Mouse (Mus musculus) kidney, postnatal 0 days (tissue): ENCODE measurements at regions not wholly inside any gene's neighbourhood (a gene's known extent, or its start where the extent isn't known, plus 50 kb on each side); places are given as distances from the start of the nearest gene placed in this dataset.
A peak's percentile ranks its signal among the peaks of the same experiment; 100 is the strongest.

Experiments used
- ATAC-seq: fragments of 200-750 bp; cut with Nextera tagmentation; replicated peaks from 2 replicates; pipeline ENCODE4 v1.8.0; 2017; ENCODE audit warnings: low read depth, moderate number of reproducible peaks, moderate TSS enrichment, moderate library complexity; ENCODE audit not compliant: low FRiP score
- DNase-seq: peaks from one replicate; pipeline ENCODE4 v3.0.0-alpha.2; 2016; ENCODE audit warnings: low spot score
- H3K27ac ChIP-seq: fragments of 300-500 bp; sonication (generic); 2 replicates; pipeline ENCODE4 v1.5.1; 2014; ENCODE audit warnings: mild to moderate bottlenecking
- H3K27me3 ChIP-seq: fragments of 300-500 bp; sonication (generic); 2 replicates; pipeline ENCODE4 v1.6.1; 2014; ENCODE audit warnings: low read length, mixed read lengths; ENCODE audit not compliant: insufficient read depth
- H3K36me3 ChIP-seq: fragments of 300-500 bp; sonication (generic); 2 replicates; pipeline ENCODE4 v1.6.1; 2014; ENCODE audit warnings: low read length, mixed read lengths; ENCODE audit not compliant: insufficient read depth
- H3K4me1 ChIP-seq: fragments of 300-500 bp; sonication (generic); replicated peaks from 2 replicates; pipeline ENCODE4 v1.6.1; 2014; ENCODE audit warnings: antibody characterized with exemption, low read length, mixed read lengths; ENCODE audit not compliant: insufficient read depth
- H3K4me2 ChIP-seq: fragments of 300-500 bp; sonication (generic); 2 replicates; pipeline ENCODE4 v1.6.1; 2014; ENCODE audit warnings: mild to moderate bottlenecking, low read length, moderate library complexity, mixed read lengths
- H3K4me3 ChIP-seq: fragments of 300-500 bp; sonication (generic); replicated peaks from 2 replicates; pipeline ENCODE4 v1.5.1; 2014; ENCODE audit warnings: low read depth, low read length
- H3K9ac ChIP-seq: fragments of 300-500 bp; sonication (generic); 2 replicates; pipeline ENCODE4 v1.6.1; 2014; ENCODE audit warnings: low read depth, low read length
- H3K9me3 ChIP-seq: fragments of 300-500 bp; sonication (generic); replicated peaks from 2 replicates; pipeline ENCODE4 v1.6.1; 2016; ENCODE audit warnings: low read length, inconsistent platforms, mixed read lengths
- CTCF ChIP-seq: IDR thresholded peaks from 2 replicates; pipeline ENCODE4 v1.5.1; 2016; ENCODE audit warnings: antibody characterized with exemption, low read depth, mild to moderate bottlenecking, moderate library complexity
- WGBS: fragments of 180-500 bp; shearing (Covaris S2); extraction: QIAGEN DNeasy Blood & Tissue Kit; methylation state at CpG from one replicate; pipeline ENCODE4 v1.1.7; 2014; 5-methylcytosine and 5-hydroxymethylcytosine counted together

GRCm38 (mm10) chr5:119580798-119581197, 89.7 kb upstream of the Tbx3 start:
- ATAC-seq (no peak), DNase-seq (no peak)
- no peak overlapping the region for H3K4me2 ChIP-seq
- no peaks in the 10 kb centered on the region for H3K4me1 ChIP-seq
- no peak overlapping the region for H3K27ac ChIP-seq
- H3K9ac ChIP-seq: no peak overlapping the region
- H3K9me3 ChIP-seq: no peaks in the 10 kb centered on the region
- no peaks in the 10 kb centered on the region for H3K27me3 ChIP-seq
- TF ChIP-seq CTCF: no peak
- no peaks in the 10 kb centered on the region for H3K36me3 ChIP-seq
- H3K4me3 ChIP-seq: no peak overlapping the region
- WGBS: 86% methylated on average over 2 of the region's 2 CpGs

GRCm38 (mm10) chr5:119584389-119584788, 86.1 kb upstream of the Tbx3 start:
- TF ChIP-seq CTCF: no peak

GRCm38 (mm10) chr5:119584914-119585313, 85.6 kb upstream of the Tbx3 start:
- H3K4me3 ChIP-seq: no peak overlapping the region
- H3K9me3 ChIP-seq: no peaks in the 10 kb centered on the region
- H3K27ac ChIP-seq: no peak overlapping the region
- WGBS: 90% methylated on average over 5 of the region's 5 CpGs
- TF ChIP-seq CTCF: no peak
- H3K9ac ChIP-seq: no peak overlapping the region
- H3K4me1 ChIP-seq: no peaks in the 10 kb centered on the region
- H3K27me3 ChIP-seq: no peaks in the 10 kb centered on the region
- H3K4me2 ChIP-seq: no peak overlapping the region
- ATAC-seq (no peak), DNase-seq (no peak)
- H3K36me3 ChIP-seq: no peaks in the 10 kb centered on the region

More at GRCm38 (mm10) chr5:119584389-119584788, 86.1 kb upstream of the Tbx3 start:
- 80% methylated on average over 2 of the region's 2 CpGs for WGBS
- no peaks in the 10 kb centered on the region for H3K4me1 ChIP-seq
- no peak overlapping the region for H3K9ac ChIP-seq
- no peak for DNase-seq
- no peaks in the 10 kb centered on the region for H3K27me3 ChIP-seq
- H3K4me2 ChIP-seq: no peak overlapping the region
- H3K9me3 ChIP-seq: no peaks in the 10 kb centered on the region
- H3K27ac ChIP-seq: no peak overlapping the region
- ATAC-seq: no peak
- no peaks in the 10 kb centered on the region for H3K36me3 ChIP-seq
- no peak overlapping the region for H3K4me3 ChIP-seq

GRCm38 (mm10) chr5:119586391-119587058, 83.9 kb upstream of the Tbx3 start:
- no peak overlapping the region for H3K27ac ChIP-seq
- no peak overlapping the region for H3K4me2 ChIP-seq
- H3K4me3 ChIP-seq: no peak overlapping the region
- H3K36me3 ChIP-seq: no peaks in the 10 kb centered on the region
- 85% methylated on average over 12 of the region's 12 CpGs for WGBS
- ATAC-seq (no peak), DNase-seq (no peak)
- H3K4me1 ChIP-seq: no peaks in the 10 kb centered on the region
- no peak for TF ChIP-seq CTCF
- no peak overlapping the region for H3K9ac ChIP-seq
- no peaks in the 10 kb centered on the region for H3K9me3 ChIP-seq
- no peaks in the 10 kb centered on the region for H3K27me3 ChIP-seq

- Histone ChIP-seq H3K9me3 (no peaks in the 10 kb centered on the region), H3K27me3 (no peaks in the 10 kb centered on the region), H3K36me3 (no peaks in the 10 kb centered on the region), H3K4me1 (no peaks in the 10 kb centered on the region), H3K4me3 (no peak overlapping the region), H3K9ac (no peak overlapping the region), H3K27ac (no peak overlapping the region), H3K4me2 (no peak overlapping the region)
- TF ChIP-seq CTCF: no peak
- ATAC-seq (no peak), DNase-seq (peak; percentile 23)
- WGBS: 40% methylated on average over 12 of the region's 12 CpGs
Measured at GRCm38 (mm10) chr5:119587239-119587811, 83.1 kb upstream of the Tbx3 start.

GRCm38 (mm10) chr5:119588340-119589272, 81.9 kb upstream of the Tbx3 start:
- H3K4me2 ChIP-seq: no peak overlapping the region
- TF ChIP-seq CTCF: no peak
- H3K4me3 ChIP-seq: no peak overlapping the region
- H3K9ac ChIP-seq: no peak overlapping the region
- DNase-seq: no peak
- ATAC-seq: no peak
- no peak overlapping the region; the same call in 1 of the 2 replicates for H3K27ac ChIP-seq
- no peaks in the 10 kb centered on the region for H3K36me3 ChIP-seq
- WGBS: 29% methylated on average over 9 of the region's 9 CpGs
- H3K4me1 ChIP-seq: no peaks in the 10 kb centered on the region
- H3K27me3 ChIP-seq: no peaks in the 10 kb centered on the region
- no peaks in the 10 kb centered on the region for H3K9me3 ChIP-seq
